Mouse (Mus musculus): Measurements from ENCODE around the gene Nupr1l.
A peak's percentile ranks its signal among the peaks of the same experiment; 100 is the strongest.
"Not testable (repeated sequence)": the region's sequence is repeated elsewhere in the genome, so short reads cannot be mapped to it uniquely, and the experiment has no call there.

Nupr1l gene

GRCm38 (mm10) chr5:129908242-129908965 lies at the start of gene Nupr1l:
Gene Nupr1l (plus strand): TSS chr5:129908540.
- peak; percentile 74 for DNase-seq (ENCODE audit: low read depth, low spot score)

- no peak for DNase-seq (ENCODE audit: low read depth, low spot score)
Measured at GRCm38 (mm10) chr5:129862325-129862724, 46.0 kb upstream of the Nupr1l start.

- DNase-seq (ENCODE audit: low read depth, low spot score) = no peak
Measured at GRCm38 (mm10) chr5:129864467-129864866, 43.9 kb upstream of the Nupr1l start.

- DNase-seq (ENCODE audit: low read depth, low spot score) = no peak
Measured at GRCm38 (mm10) chr5:129865841-129866240, 42.5 kb upstream of the Nupr1l start.

- DNase-seq (ENCODE audit: low read depth, low spot score) = no peak
Measured at GRCm38 (mm10) chr5:129869238-129869995, 38.9 kb upstream of the Nupr1l start.

GRCm38 (mm10) chr5:129871238-129871637 lies 37.1 kb upstream of the Nupr1l start:
- no peak for DNase-seq (ENCODE audit: low read depth, low spot score)

GRCm38 (mm10) chr5:129873942-129874341 lies 34.4 kb upstream of the Nupr1l start:
- DNase-seq (ENCODE audit: low read depth, low spot score) = no peak

GRCm38 (mm10) chr5:129875098-129875497 lies 33.2 kb upstream of the Nupr1l start:
- no peak for DNase-seq (ENCODE audit: low read depth, low spot score)

- DNase-seq (ENCODE audit: low read depth, low spot score) = no peak
Measured at GRCm38 (mm10) chr5:129877731-129878455, 30.4 kb upstream of the Nupr1l start.

- DNase-seq (ENCODE audit: low read depth, low spot score) = no peak
Measured at GRCm38 (mm10) chr5:129878946-129879345, 29.4 kb upstream of the Nupr1l start.

- DNase-seq (ENCODE audit: low read depth, low spot score) = no peak
Measured at GRCm38 (mm10) chr5:129879888-129880287, 28.5 kb upstream of the Nupr1l start.

GRCm38 (mm10) chr5:129886271-129886670 lies 22.1 kb upstream of the Nupr1l start:
- DNase-seq (ENCODE audit: low read depth, low spot score) = no peak

- DNase-seq (ENCODE audit: low read depth, low spot score) = peak; percentile 96
Measured at GRCm38 (mm10) chr5:129886911-129887636, 21.3 kb upstream of the Nupr1l start, which contains the start of gene Chchd2. Gene Chchd2 (minus strand): TSS chr5:129887470.

GRCm38 (mm10) chr5:129890390-129890789 lies 17.9 kb upstream of the Nupr1l start:
- DNase-seq (ENCODE audit: low read depth, low spot score) = not testable (repeated sequence)

GRCm38 (mm10) chr5:129895198-129896088 lies 12.9 kb upstream of the Nupr1l start, which contains the start of gene Zbed5:
Gene Zbed5 (plus strand): TSS chr5:129895723.
- peak; percentile 82 for DNase-seq (ENCODE audit: low read depth, low spot score)

- DNase-seq (ENCODE audit: low read depth, low spot score) = no peak
Measured at GRCm38 (mm10) chr5:129898449-129898848, 9.9 kb upstream of the Nupr1l start, which contains the start of gene Phkg1. Gene Phkg1 (minus strand): TSS chr5:129898549.

GRCm38 (mm10) chr5:129907775-129908174 lies 565 bp upstream of the Nupr1l start:
- no peak for DNase-seq (ENCODE audit: low read depth, low spot score)

GRCm38 (mm10) chr5:129909147-129909546 lies 807 bp downstream of the Nupr1l start:
- no peak for DNase-seq (ENCODE audit: low read depth, low spot score)

- DNase-seq (ENCODE audit: low read depth, low spot score) = no peak
Measured at GRCm38 (mm10) chr5:129909591-129909990, 1.3 kb downstream of the Nupr1l start.

- peak; percentile 24 for DNase-seq (ENCODE audit: low read depth, low spot score)
Measured at GRCm38 (mm10) chr5:129914024-129914423, 5.7 kb downstream of the Nupr1l start.

All from retina, postnatal 7 days (tissue).